Mouse (Mus musculus) neural tube, embryonic 14.5 days (tissue): Measurements from ENCODE around the gene Bpnt1. TPM values are rescaled to one million over a fixed set of nuclear protein-coding genes. Genes with fewer than 3 reads are reported as not detected.
"Not testable (repeated sequence)": the region's sequence is repeated elsewhere in the genome, so short reads cannot be mapped to it uniquely, and the experiment has no call there.

Experiments used
- ATAC-seq: fragments of 200-750 bp; cut with Nextera tagmentation; 2 replicates; pipeline ENCODE4 v1.8.0; 2017; ENCODE audit warnings: low read depth, mild to moderate bottlenecking, moderate TSS enrichment, moderate library complexity
- H3K27ac ChIP-seq: fragments of 300-500 bp; sonication (generic); 2 replicates; pipeline ENCODE4 v1.5.1; 2014; ENCODE audit warnings: low read depth, mild to moderate bottlenecking, control low read depth, low read length, moderate library complexity, mixed read lengths
- H3K27me3 ChIP-seq: fragments of 300-500 bp; sonication (generic); 2 replicates; pipeline ENCODE4 v1.6.1; 2014; ENCODE audit warnings: low read length; ENCODE audit not compliant: control insufficient read depth, insufficient read depth
- H3K36me3 ChIP-seq: fragments of 300-500 bp; sonication (generic); 2 replicates; pipeline ENCODE4 v1.6.1; 2014; ENCODE audit warnings: low read length, mixed read lengths; ENCODE audit not compliant: control insufficient read depth, insufficient read depth
- H3K4me1 ChIP-seq: fragments of 300-500 bp; sonication (generic); 2 replicates; pipeline ENCODE4 v1.6.1; 2014; ENCODE audit warnings: low read length; ENCODE audit not compliant: control insufficient read depth, insufficient read depth
- H3K4me2 ChIP-seq: fragments of 300-500 bp; sonication (generic); 2 replicates; pipeline ENCODE4 v1.6.1; 2014; ENCODE audit warnings: mild to moderate bottlenecking, low read depth, low read length, control low read depth
- H3K4me3 ChIP-seq: fragments of 300-500 bp; sonication (generic); 2 replicates; pipeline ENCODE4 v1.5.1; 2014; ENCODE audit warnings: low read depth, low read length, control low read depth, mixed read lengths
- H3K9ac ChIP-seq: fragments of 300-500 bp; sonication (generic); replicated peaks from 2 replicates; pipeline ENCODE4 v1.6.1; 2014; ENCODE audit warnings: low read depth, mild to moderate bottlenecking, control low read depth, low read length, mixed read lengths
- H3K9me3 ChIP-seq: fragments of 300-500 bp; sonication (generic); 2 replicates; pipeline ENCODE4 v1.6.1; 2016; ENCODE audit warnings: low read length; ENCODE audit not compliant: control insufficient read depth
- WGBS: fragments of 180-500 bp; shearing (Covaris S2); extraction: QIAGEN DNeasy Blood & Tissue Kit; methylation state at CpG from one replicate; pipeline ENCODE4 v1.1.7; 2014; 5-methylcytosine and 5-hydroxymethylcytosine counted together
- polyA plus RNA-seq: library from polyadenylated mRNA; unstranded; fragments of >200 nt; fragmentation: Nextera tagmentation; extraction: Ambion mirVana; gene quantifications from 2 replicates; pipeline ENCODE4 v1.2.1, GENCODE M21; 2014

Bpnt1 gene
- polyA plus RNA-seq, 1 experiment from 2014 or later: 61.9 TPM

DNA sequence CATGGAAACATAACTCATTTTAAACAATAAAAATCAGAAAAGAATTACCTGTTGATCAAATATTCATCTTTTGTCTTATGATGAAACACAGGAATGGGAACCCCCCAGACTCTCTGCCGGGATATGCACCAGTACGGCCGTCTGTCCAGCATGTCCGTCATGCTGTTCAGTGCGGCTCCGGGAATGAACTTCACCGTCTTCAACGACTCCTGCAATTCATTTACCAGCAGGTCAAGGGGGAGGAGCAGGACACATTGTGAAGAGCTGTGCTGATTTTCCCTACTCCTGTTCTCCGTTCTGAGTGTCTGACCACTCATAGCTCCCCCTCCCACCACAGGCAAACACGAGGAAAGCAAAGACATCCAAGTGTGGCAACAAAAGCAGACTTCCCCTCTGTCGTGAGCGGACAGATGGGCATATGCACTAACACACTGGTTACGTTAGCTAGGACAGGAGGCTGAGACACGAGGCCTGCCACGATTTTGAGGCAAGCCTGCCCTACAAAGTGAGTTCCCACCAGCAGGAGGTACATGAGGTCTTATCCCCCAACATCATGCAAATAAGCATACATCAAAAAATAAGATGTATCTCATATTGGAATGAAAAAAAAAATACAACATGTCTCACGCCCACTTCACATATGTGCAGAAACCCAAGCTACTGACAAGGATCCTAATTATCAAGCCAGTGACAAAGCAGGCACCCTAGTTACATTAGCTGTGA, 15.9 kb upstream of the Bpnt1 start:
- ATAC-seq: no peak
- H3K4me3 ChIP-seq: no peak overlapping the region
- H3K27ac ChIP-seq: no peak overlapping the region
- no peaks in the 10 kb centered on the region for H3K9me3 ChIP-seq
- no peaks in the 10 kb centered on the region for H3K27me3 ChIP-seq
- H3K36me3 ChIP-seq: peaks cover 47% of the 10 kb centered on the region
- H3K4me1 ChIP-seq: no peaks in the 10 kb centered on the region
- WGBS: 87% methylated on average over 16 of the region's 16 CpGs
- H3K9ac ChIP-seq: no peak overlapping the region
- no peak overlapping the region for H3K4me2 ChIP-seq

GRCm38 (mm10) chr1:185327754-185328345, 4.1 kb upstream of the Bpnt1 start:
- not testable (repeated sequence) for H3K9me3 ChIP-seq, H3K27ac ChIP-seq, H3K27me3 ChIP-seq, ATAC-seq, H3K9ac ChIP-seq
- Histone ChIP-seq H3K4me2 (peak overlapping the region; percentile 75; the same call in 1 of the 2 replicates), H3K36me3 (peaks cover 21% of the 10 kb centered on the region), H3K4me3 (peak overlapping the region; percentile 81; the same call in 1 of the 2 replicates), H3K4me1 (peaks cover 11% of the 10 kb centered on the region)
- 59% methylated on average over 3 of the region's 3 CpGs for whole genome bisulfite sequencing

- H3K9ac ChIP-seq: peak within 1 kb of the TSS; percentile 78
- H3K27ac ChIP-seq: peak within 1 kb of the TSS; percentile 90
- peak within 1 kb of the TSS; percentile 81 for H3K4me3 ChIP-seq
- H3K36me3 ChIP-seq: peaks cover 13% of the 10 kb centered on the region
- under 1% methylated on average over 62 of the region's 76 CpGs for WGBS
- H3K4me2 ChIP-seq: peak within 1 kb of the TSS; percentile 75
- H3K27me3 ChIP-seq: no peaks in the 10 kb centered on the region
- no peaks in the 10 kb centered on the region for H3K9me3 ChIP-seq
- peaks cover 15% of the 10 kb centered on the region for H3K4me1 ChIP-seq
- ATAC-seq: peak; percentile 91
These were observed 3.0 kb upstream of the Bpnt1 start, which contains the start of gene Iars2 for GRCm38 (mm10) chr1:185328721-185329610. TSS of gene Iars2 (minus strand) at chr1:185329396.

DNA sequence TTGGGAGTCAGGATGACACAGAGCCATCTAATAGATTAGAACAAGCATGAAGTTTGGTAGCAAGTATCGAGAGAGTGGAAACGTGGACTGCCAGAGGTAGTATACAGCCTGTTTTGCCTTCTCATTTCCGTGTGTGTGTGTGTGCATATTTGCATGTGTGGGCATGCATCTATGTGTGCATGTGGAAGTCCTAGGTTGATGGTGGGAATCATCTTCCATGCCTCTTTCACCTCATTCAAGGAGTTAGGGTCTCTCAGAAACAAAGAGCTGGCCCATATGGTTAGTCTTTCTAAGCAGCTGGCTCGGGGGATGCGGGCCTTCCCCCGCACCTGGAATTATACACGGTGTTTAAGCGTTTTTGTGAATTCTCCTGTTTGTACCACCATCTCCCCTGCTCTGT, 2.1 kb upstream of the Bpnt1 start:
- H3K4me1 ChIP-seq: peaks cover 15% of the 10 kb centered on the region
- peak overlapping the region; percentile 75; the same call in 1 of the 2 replicates for H3K4me2 ChIP-seq
- ATAC-seq: no peak
- no peak overlapping the region for H3K9ac ChIP-seq
- no peaks in the 10 kb centered on the region for H3K27me3 ChIP-seq
- H3K9me3 ChIP-seq: no peaks in the 10 kb centered on the region
- H3K27ac ChIP-seq: no peak overlapping the region
- H3K4me3 ChIP-seq: peak overlapping the region; percentile 81
- whole genome bisulfite sequencing: 94% methylated on average over 8 of the region's 8 CpGs
- peaks cover 13% of the 10 kb centered on the region for H3K36me3 ChIP-seq

GRCm38 (mm10) chr1:185331364-185331763, 585 bp upstream of the Bpnt1 start:
- no peaks in the 10 kb centered on the region for H3K9me3 ChIP-seq
- peak overlapping the region; percentile 81 for H3K4me2 ChIP-seq
- no peak overlapping the region for H3K9ac ChIP-seq
- H3K4me1 ChIP-seq: peaks cover 15% of the 10 kb centered on the region
- WGBS: 58% methylated on average over 5 of the region's 5 CpGs
- H3K27ac ChIP-seq: peak overlapping the region; percentile 88
- 0 out of 2 replicates have a peak, but pooled peaks cover 8% of the 10 kb centered on the region for H3K36me3 ChIP-seq
- H3K27me3 ChIP-seq: no peaks in the 10 kb centered on the region
- peak overlapping the region; percentile 75; the same call in 1 of the 2 replicates for H3K4me3 ChIP-seq
- no peak for ATAC-seq

- Histone ChIP-seq H3K4me1 (peaks cover 11% of the 10 kb centered on the region), H3K36me3 (no peaks in the 10 kb centered on the region), H3K9ac (no peak overlapping the region), H3K4me3 (no peak overlapping the region), H3K4me2 (no peak overlapping the region), H3K9me3 (no peaks in the 10 kb centered on the region), H3K27me3 (no peaks in the 10 kb centered on the region), H3K27ac (no peak overlapping the region)
- ATAC-seq: no peak
- 92% methylated on average over 5 of the region's 5 CpGs for WGBS
These were observed 1.7 kb downstream of the Bpnt1 start for GRCm38 (mm10) chr1:185333651-185334050.

DNA sequence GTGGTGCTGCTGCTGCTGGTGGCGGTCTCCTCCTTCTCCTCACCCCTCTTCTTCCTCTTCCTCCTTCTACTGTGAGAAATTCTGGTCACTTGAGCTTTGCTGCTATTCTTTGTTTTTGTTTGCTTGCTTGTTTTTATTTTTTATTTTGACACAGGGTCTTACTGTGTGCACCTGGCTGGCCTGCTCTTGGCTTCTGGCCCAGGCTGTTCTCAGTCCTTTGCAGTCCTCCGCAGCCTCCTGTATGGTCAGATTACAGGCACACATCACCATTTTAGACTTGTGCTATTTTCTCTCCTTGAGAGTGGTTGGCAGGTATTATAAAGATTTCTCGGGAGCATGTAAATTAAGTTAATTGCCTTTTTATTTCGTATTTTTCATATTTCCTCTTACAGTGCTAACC, 2.2 kb downstream of the Bpnt1 start:
- Histone ChIP-seq H3K9ac (no peak overlapping the region), H3K27ac (no peak overlapping the region), H3K4me2 (no peak overlapping the region), H3K4me3 (no peak overlapping the region), H3K9me3 (no peaks in the 10 kb centered on the region), H3K4me1 (peaks cover 11% of the 10 kb centered on the region), H3K27me3 (no peaks in the 10 kb centered on the region), H3K36me3 (no peaks in the 10 kb centered on the region)
- no peak for ATAC-seq
- WGBS: 89% methylated on average over 4 of the region's 4 CpGs

GRCm38 (mm10) chr1:185335231-185335765, 3.3 kb downstream of the Bpnt1 start:
- Histone ChIP-seq H3K4me2 (no peak overlapping the region), H3K27ac (no peak overlapping the region), H3K4me3 (no peak overlapping the region), H3K36me3 (no peaks in the 10 kb centered on the region), H3K4me1 (peaks cover 11% of the 10 kb centered on the region), H3K9me3 (no peaks in the 10 kb centered on the region), H3K27me3 (no peaks in the 10 kb centered on the region), H3K9ac (no peak overlapping the region)
- ATAC-seq: no peak
- 68% methylated on average over 6 of the region's 6 CpGs for WGBS
